Mouse (Mus musculus): ENCODE results near the gene Grhpr.
"Not testable (repeated sequence)": the region's sequence is repeated elsewhere in the genome, so short reads cannot be mapped to it uniquely, and the experiment has no call there.

The Grhpr gene

DNA sequence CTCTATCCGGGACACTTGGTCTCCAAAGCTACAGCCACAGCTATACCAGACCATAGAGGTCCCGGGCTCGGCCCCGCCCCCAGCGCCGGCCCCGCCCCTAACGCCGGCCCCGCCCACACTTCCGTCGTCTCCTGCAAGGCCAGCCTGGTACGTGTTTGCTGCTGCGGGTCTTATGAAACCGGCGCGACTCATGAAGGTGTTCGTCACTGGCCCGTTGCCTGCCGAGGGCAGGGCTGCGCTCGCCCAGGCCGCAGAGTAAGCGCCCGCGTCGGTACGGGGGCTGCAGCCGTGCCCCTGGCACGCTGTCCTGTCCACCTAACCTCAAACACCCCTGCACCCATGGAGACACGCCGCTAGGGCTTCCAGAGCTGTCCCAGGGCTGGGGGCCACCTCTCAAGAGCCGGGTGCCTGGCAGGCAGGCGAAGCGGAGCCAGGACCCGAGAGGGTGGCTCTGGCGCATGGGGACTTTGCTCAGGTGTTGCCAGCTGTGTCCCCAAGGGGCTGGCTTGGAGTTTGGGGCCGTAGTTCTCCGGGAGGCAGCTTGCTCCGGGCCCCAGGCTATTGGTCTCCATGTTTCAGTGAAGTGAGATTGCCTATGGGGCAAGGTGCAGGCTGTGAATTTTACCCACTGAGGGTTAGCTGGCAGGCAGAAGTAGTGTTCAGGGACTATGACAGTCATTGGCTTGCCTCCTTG, at the start of gene Grhpr:
Grhpr (plus strand) TSS at position 116 of the 694 bp plus-strand sequence.
- DNase-seq (ENCODE audit: low spot score): peak; percentile 85

- DNase-seq (ENCODE audit: low spot score): no peak
Observed at GRCm38 (mm10) chr4:44931732-44932131, 49.5 kb upstream of the Grhpr start.

GRCm38 (mm10) chr4:44938359-44939340, 42.5 kb upstream of the Grhpr start:
- no peak for DNase-seq (ENCODE audit: low spot score)

- no peak for DNase-seq (ENCODE audit: low spot score)
Observed at GRCm38 (mm10) chr4:44939576-44940249, 41.5 kb upstream of the Grhpr start.

GRCm38 (mm10) chr4:44940286-44940685, 40.9 kb upstream of the Grhpr start:
- DNase-seq (ENCODE audit: low spot score): no peak

DNA sequence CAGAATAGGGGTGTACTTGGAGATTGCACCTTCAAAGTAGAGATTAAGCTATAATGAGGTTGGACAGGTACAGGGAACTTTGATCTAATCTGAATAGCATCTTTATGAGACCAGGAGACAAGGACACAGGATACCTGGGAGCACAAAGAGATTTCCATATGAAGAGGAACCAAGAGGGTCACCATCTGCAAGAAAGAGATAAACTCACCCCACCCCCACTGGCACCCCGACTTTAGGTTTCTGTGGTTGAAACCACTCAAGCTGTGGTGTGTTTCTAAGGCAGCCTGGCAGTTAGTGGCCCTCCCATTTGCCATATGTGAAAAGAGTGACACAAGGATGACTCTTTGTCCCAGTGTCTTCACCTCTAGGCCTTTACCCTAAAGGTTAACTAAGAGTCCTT, 39.0 kb upstream of the Grhpr start:
- no peak for DNase-seq (ENCODE audit: low spot score)

DNA sequence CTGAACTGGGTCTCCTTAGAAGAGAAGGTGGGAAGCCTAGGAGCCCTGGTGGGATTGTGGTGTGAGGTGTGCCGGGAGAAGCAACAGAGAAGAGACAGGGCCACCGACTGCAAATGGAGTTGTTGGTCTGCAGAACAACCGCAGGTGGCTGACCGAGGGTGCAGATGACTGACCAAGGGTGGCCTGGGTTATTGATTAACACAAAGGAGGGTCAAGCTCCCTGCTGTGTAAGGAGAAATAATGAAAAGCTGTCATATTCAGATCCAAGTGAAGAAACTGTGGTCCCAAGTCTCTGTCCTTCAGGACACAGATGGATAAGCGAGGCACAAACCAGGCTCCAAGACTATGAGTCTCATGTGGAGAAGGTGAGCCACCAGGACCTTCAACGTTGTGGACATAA, 37.7 kb upstream of the Grhpr start:
- DNase-seq (ENCODE audit: low spot score): no peak

DNA sequence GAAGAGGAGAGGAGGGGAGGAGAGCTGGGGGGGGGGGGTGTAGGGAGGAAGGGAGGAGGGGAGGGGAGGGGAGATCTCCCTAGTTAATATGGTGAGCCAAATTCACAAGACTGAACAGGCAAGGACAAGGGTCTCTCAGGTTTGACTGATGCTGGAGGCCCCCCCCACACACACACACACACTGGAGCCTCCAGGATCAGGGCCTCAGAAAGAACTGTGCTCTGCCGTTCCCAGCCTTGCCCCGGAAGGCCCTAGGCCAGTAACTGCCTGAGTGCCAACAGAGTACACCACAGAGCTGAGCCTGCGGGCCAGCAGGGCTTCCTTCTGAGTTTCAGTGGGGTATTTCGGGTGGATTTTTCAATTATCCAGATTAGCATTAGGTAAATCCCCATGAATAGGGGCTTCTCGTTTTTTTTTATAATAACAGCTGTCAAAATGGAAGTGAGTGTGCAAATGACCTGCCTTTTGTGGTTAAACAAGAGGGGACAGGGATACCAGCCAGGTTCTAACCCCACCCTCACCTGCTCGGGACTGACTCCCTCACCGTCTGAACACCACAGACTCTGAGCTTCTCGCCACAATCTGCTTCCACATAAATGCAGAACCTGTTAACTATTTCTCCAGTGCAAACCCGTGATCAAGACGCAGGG, 36.6 kb upstream of the Grhpr start:
- no peak for DNase-seq (ENCODE audit: low spot score)

DNA sequence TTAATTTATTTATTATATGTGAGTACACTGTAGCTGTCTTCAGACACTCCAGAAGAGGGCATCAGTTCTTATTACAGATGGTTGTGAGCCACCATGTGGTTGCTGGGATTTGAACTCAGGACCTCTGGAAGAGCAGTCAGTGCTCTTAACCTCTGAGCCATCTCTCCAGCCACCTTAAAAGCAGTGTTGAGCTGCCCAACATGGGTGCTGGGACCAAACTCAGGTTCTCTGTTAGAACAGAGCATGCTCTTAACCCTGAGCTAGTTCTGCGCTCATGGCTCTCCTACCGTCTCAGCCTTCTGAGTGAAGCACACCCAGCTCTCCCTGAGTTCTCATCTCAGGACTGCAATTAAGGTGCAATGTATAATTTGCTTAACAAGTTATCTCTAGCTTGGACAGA, 35.1 kb upstream of the Grhpr start:
- DNase-seq (ENCODE audit: low spot score): not testable (repeated sequence)

DNA sequence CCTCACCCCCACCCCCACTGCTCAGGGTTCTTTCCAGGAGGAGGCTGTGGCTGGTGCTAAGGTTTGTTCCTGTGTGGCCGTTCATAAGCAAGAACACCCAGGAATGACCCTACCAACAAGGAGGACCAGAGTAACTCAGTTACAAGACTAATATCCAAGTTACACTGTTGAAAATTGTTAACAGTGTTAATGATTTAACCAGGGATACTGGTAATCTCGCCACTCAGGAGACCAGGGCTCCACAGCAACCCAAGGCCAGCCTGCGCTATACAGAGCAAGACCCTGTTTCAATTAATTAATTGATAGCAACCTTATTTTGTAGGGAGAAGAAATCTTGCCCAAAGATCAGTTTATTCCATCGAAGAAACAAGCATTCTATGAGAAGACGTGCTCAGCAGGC, 33.7 kb upstream of the Grhpr start:
- no peak for DNase-seq (ENCODE audit: low spot score)

GRCm38 (mm10) chr4:44948314-44948713, 32.9 kb upstream of the Grhpr start:
- no peak for DNase-seq (ENCODE audit: low spot score)

- DNase-seq (ENCODE audit: low spot score): peak; percentile 37
Observed at GRCm38 (mm10) chr4:44953041-44953440, 28.2 kb upstream of the Grhpr start.

DNA sequence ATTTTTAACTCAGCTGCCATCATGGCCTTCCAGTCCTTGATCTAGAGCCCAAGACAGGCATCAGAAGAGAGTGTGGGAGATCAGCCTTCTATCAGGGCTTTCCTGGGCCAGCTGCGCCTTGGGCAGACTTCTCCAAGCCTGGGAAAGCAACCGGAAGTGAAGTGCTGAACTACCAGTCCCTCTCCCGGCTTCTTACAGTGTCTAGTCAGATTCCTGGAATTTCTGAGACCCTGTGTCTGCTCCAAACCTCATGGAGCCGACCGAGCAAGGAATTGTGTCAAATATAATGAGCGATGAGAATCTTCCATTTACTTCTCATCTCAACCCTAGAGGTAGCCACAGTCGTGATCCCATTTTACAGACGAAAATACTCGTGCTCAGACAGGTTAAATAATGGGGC, 22.4 kb upstream of the Grhpr start:
- DNase-seq (ENCODE audit: low spot score): no peak

GRCm38 (mm10) chr4:44959220-44959619, 22.0 kb upstream of the Grhpr start:
- no peak for DNase-seq (ENCODE audit: low spot score)

DNA sequence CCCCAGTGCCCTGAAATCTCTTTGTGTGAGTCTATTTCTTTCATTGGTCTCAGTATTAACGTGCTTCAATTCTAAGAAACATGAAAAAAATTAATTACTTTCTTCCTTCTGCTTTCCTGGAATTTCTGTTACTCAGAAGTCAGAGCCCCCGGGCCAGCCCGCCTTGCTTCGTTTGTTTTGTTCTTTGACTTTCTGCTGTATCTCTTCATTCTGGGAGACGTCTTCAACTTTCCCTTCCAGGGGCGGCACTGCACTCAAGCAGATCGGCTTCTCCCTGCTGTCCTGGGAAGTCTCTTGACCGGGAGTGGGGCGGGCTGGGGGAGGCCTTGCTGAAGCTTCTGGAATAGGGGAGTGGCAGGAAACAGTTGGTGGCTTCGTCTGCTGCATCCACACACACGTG, 18.0 kb upstream of the Grhpr start:
- DNase-seq (ENCODE audit: low spot score): no peak

- DNase-seq (ENCODE audit: low spot score): no peak
Observed at GRCm38 (mm10) chr4:44965175-44965574, 16.0 kb upstream of the Grhpr start.

- DNase-seq (ENCODE audit: low spot score): no peak
Observed at GRCm38 (mm10) chr4:44965736-44966135, 15.5 kb upstream of the Grhpr start.

DNA sequence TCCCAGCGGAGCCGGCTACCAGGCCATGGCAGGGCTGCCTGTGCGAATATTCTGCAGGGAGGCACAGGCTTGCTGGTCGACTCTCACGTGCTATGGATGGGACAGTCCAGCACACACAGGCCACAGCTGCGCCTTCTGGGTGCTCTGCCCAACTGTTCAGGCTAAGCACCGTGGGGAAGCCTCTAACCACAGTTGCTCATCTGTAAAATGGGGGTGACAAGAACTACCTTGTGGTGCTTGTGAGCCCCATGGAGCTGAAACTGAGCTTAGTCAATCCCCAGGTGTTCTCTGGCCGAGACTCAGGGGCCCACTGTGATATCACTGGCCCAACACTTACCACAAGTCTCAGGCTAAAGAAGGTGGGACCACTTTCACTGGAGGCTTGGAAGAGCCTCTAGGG, 13.8 kb upstream of the Grhpr start:
- DNase-seq (ENCODE audit: low spot score): no peak

DNA sequence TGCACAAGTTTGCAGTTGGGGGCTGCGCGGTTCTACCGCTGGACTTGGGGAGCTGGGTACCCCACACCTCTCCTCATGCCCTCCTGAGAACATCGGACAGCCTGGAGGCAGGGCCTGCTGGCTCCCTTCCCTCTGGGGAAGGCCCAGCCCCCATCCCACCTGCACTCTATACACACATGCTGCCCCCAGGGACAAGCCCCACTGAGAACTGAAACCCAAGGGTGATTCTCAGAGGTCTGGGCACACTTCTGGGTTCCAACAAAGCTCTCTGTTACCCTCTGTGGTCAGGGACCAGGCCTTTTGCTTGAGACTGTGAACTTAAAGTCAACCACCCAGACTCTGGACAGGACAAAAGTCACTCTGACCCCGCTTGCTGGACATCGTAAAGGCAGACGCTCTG, 11.1 kb upstream of the Grhpr start:
- DNase-seq (ENCODE audit: low spot score): no peak

GRCm38 (mm10) chr4:44970612-44971110, 10.5 kb upstream of the Grhpr start:
- DNase-seq (ENCODE audit: low spot score): peak; percentile 72

GRCm38 (mm10) chr4:44973450-44973849, 7.7 kb upstream of the Grhpr start:
- peak; percentile 93 for DNase-seq (ENCODE audit: low spot score)

GRCm38 (mm10) chr4:44973871-44974270, 7.3 kb upstream of the Grhpr start:
- peak; percentile 9 for DNase-seq (ENCODE audit: low spot score)

Data from MN1 (cell line).